Mouse (Mus musculus): ENCODE measurements around the gene Ap1g1.
"Not testable (repeated sequence)": the region's sequence is repeated elsewhere in the genome, so short reads cannot be mapped to it uniquely, and the experiment has no call there.

The Ap1g1 gene

GRCm38 (mm10) chr8:109778280-109778977 lies at the start of gene Ap1g1:
Ap1g1 (plus strand) TSS chr8:109778554.
- DNase-seq: peak; percentile 96

GRCm38 (mm10) chr8:109731012-109731411 lies 47.3 kb upstream of the Ap1g1 start:
- no peak for DNase-seq

- DNase-seq: no peak
These were observed 44.3 kb upstream of the Ap1g1 start for GRCm38 (mm10) chr8:109734018-109734417.

- DNase-seq: no peak
These were observed 41.5 kb upstream of the Ap1g1 start for GRCm38 (mm10) chr8:109736819-109737218.

GRCm38 (mm10) chr8:109737237-109738048 lies 40.9 kb upstream of the Ap1g1 start, which contains the start of gene Atxn1l:
Atxn1l (minus strand) TSS chr8:109737739.
- DNase-seq: peak; percentile 90

GRCm38 (mm10) chr8:109738049-109738380 lies 40.3 kb upstream of the Ap1g1 start:
- DNase-seq: no peak

- no peak for DNase-seq
These were observed 30.7 kb upstream of the Ap1g1 start for GRCm38 (mm10) chr8:109747468-109748199.

- no peak for DNase-seq
These were observed 28.1 kb upstream of the Ap1g1 start for GRCm38 (mm10) chr8:109750274-109750673.

- peak; percentile 48 for DNase-seq
These were observed 27.7 kb upstream of the Ap1g1 start for GRCm38 (mm10) chr8:109750699-109751098.

GRCm38 (mm10) chr8:109751731-109752485 lies 26.4 kb upstream of the Ap1g1 start:
- peak; percentile 50 for DNase-seq

- no peak for DNase-seq
These were observed 23.7 kb upstream of the Ap1g1 start for GRCm38 (mm10) chr8:109754696-109755095.

GRCm38 (mm10) chr8:109755554-109755953 lies 22.8 kb upstream of the Ap1g1 start:
- DNase-seq: not testable (repeated sequence)

- DNase-seq: no peak
These were observed 21.5 kb upstream of the Ap1g1 start for GRCm38 (mm10) chr8:109756849-109757248.

GRCm38 (mm10) chr8:109759426-109759825 lies 18.9 kb upstream of the Ap1g1 start:
- DNase-seq: no peak

- DNase-seq: peak; percentile 57
These were observed 18.1 kb upstream of the Ap1g1 start for GRCm38 (mm10) chr8:109760221-109760620.

GRCm38 (mm10) chr8:109764031-109764430 lies 14.3 kb upstream of the Ap1g1 start:
- DNase-seq: no peak

- DNase-seq: no peak
These were observed 12.3 kb upstream of the Ap1g1 start for GRCm38 (mm10) chr8:109766081-109766480.

- DNase-seq: no peak
These were observed 5.2 kb upstream of the Ap1g1 start for GRCm38 (mm10) chr8:109773154-109773553.

- no peak for DNase-seq
These were observed 503 bp upstream of the Ap1g1 start for GRCm38 (mm10) chr8:109777851-109778250.

GRCm38 (mm10) chr8:109778993-109779421 lies 653 bp downstream of the Ap1g1 start:
- no peak for DNase-seq

- no peak for DNase-seq
These were observed 1.3 kb downstream of the Ap1g1 start for GRCm38 (mm10) chr8:109779431-109780228.

- DNase-seq: no peak
These were observed 2.2 kb downstream of the Ap1g1 start for GRCm38 (mm10) chr8:109780548-109780947.
